Mouse (Mus musculus) gastrocnemius, postnatal 25 days (tissue): Measurements from ENCODE around the gene Exosc1. TPM values are rescaled to one million over a fixed set of nuclear protein-coding genes. Genes with fewer than 3 reads are reported as not detected.

Source experiments
- DNase-seq: peaks from one replicate; pipeline ENCODE4 v3.0.0; 2022
- total RNA-seq, 2 experiments: library from RNA; stranded (reverse); gene quantifications; 1 replicate in 1 of 2; 2 replicates in 1 of 2; pipeline ENCODE4 v1.2.3; 2021

Exosc1 gene
- total RNA-seq, 2 experiments from 2014 or later, result 11.4 to 16.4 TPM

DNA sequence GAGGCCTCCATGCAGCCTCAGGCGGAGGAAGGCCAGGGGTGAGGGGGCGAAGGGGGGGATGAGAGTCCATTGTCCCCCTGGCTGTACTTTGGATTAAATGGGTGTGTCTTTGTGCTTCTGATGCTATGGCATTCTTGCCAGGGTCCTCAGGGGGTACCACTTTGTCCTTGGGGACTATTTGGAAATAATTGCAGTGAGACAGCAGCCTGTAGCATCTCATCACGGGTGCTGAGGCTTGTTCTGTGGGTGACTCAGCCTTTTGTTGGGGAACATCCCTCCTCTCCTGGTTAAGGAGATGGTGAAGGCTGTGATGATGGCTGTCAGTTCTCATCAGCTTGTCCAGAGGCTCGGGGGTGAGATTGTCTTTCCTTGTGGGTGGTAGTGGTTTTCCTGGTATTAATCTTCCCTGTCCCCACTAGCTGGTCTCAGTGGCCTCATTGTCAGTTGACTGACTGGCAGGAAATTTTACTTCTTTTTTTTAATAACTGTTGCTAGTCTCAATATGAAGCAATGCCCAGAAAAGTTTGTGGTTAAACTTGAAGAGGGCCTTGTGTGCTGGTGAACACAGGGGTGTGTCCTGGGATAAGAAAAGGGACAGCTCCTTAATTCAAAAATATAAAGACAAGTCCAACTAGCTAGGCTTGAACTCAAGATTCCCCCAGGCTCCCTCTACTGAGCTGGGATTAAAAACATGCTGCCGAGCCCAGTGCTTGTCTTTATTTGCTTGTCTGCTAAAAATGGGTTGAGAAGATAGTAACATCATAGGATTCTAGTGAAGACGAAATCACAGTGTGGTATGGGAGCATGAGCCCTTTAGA is 19.2 kb downstream of the Exosc1 start:
- DNase-seq, result no peak

GRCm38 (mm10) chr19:41912121-41913080 is 20.8 kb downstream of the Exosc1 start:
- peak; percentile 48 for DNase-seq

DNA sequence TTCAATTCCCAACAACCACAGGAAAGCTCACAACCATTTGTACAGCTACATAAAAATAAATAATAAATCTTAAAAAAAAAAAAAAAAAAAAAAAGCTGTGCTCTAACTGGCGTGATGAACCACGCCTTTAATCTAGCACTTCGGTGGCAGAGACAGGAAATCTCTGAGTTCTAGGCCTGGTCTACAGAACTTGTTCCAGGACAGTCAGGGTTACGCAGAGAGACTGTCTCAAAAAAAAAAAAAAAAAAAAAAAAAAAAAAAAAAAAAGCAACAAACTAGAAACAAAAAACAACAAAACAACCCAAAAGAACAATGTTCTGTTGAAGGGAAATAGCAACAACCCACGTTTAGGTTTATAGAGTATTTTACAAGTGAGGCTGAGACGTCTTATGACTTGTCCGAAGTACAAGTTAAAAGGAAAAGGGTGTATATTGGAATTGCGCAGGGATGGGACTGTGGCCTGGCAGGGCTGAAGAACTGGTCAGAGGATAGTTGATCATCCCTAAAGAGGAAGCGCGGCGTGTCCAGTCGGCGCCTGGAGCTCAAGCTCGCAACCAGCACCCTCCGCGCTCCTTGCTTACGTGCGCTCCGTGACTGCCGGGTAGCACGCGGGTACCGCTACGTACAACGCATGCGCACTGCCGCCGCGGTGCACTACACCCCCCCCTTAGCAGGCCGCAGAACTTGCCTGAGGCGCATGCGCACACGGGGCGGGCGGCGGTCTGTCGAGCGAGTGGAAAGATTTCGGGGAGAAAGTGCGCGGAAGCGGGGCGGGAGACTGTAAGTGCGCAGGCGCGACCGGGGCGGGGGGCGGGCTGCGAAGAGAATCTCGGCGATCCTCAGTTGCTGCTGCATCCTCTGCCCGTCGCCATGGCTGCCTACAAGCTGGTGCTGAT is 21.8 kb downstream of the Exosc1 start, which contains the start of gene Pgam1:
Gene Pgam1, plus strand, starts transcription at position 746 of the 896 bp plus-strand sequence.
- DNase-seq, result peak; percentile 97

- no peak for DNase-seq
Observed at GRCm38 (mm10) chr19:41910396-41910795, 22.8 kb downstream of the Exosc1 start.

DNA sequence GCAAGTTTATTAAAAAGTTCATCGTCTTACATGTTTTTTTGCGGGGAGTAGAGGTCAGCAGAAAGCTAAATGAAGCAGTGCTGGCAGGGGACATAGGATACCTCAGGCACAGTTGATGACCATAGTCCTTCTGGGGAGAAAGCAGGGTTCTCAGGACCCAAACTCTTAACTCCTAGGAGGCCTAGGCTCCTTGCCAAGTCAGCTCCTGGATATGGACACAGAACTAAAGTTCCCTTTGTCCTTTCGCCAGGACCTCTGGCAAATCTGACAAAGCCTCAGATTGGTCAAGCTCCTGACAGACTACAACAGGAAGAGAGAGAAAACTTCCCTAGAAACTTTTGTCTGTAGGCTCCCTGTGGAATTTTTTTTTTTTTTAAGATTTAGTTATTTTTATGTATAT is 24.5 kb downstream of the Exosc1 start:
- DNase-seq, result no peak

DNA sequence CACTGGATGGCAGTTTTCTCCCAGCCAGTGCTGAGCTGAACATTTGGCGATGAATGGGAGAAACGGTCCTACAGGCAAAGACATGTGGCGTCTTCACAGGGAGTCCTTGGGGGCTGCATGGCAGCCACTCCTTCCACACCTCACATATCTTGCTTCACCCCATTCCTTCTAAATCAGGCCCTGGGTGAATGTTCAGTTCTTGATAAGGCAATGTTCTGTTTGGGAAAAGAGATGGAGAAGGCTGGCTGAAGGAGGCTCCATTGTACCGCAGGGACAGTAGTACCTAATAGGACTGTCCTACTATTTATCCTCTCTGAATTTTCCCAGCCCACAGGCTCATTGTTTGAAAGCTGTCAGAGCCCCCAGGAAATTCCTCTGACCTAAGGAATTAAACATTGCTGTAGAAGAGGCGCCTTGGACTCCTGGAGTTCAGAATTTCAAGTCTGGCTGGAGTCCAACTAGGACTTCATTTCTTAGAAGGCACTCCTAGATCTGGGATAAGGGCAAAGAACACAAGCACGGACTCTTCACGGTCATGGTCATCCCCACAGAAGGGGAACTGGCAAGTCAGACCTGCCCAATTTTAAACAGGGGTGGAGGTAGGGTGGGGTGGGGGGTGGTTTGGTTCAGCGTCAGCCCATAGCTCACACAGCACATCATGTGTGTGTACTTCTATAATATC is 26.0 kb downstream of the Exosc1 start:
- no peak for DNase-seq

GRCm38 (mm10) chr19:41906311-41907078 is 26.7 kb downstream of the Exosc1 start:
- DNase-seq, result no peak

DNA sequence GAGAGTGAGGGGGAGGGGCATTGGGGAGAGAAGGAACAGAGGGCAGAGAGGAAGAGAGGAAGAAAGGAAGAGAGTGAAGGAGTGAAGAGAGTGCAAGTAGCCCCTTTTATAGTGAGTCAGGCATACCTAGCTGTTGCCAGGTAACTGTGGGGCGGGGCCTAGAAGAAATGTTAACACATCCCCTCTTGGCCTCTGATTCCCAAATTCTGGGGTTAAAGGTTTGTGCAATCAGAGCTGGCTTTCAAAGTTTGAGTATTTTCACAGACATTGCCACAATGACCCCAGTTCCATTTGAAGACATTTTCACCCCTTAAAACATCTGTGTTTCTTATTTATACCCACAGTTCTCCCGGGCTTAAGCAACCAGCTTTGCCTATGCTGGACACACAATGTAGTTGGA is 28.0 kb downstream of the Exosc1 start:
- DNase-seq, result no peak

- no peak for DNase-seq
Observed at GRCm38 (mm10) chr19:41902848-41903593, 30.2 kb downstream of the Exosc1 start.

GRCm38 (mm10) chr19:41901696-41902095 is 31.5 kb downstream of the Exosc1 start:
- no peak for DNase-seq

- DNase-seq, result no peak
Observed at GRCm38 (mm10) chr19:41900495-41901090, 32.6 kb downstream of the Exosc1 start.

DNA sequence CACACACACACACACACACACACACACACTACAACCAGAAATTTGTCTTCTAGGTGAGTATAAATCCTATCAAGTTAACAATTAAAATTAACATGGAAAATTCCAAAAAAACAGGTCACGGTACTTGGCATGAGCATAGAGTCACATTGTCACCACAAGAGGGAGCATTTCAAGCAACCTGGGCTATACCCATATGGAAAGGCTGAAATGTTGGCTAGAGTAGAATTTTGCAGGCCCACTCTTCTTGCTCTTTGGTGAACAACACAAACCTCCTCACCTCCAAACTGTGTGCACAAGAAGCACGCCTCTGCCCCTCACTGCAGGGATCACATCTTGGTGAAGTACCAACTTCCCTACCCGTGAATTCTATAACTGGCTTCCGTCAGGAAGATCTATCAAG is 34.4 kb downstream of the Exosc1 start:
- no peak for DNase-seq

DNA sequence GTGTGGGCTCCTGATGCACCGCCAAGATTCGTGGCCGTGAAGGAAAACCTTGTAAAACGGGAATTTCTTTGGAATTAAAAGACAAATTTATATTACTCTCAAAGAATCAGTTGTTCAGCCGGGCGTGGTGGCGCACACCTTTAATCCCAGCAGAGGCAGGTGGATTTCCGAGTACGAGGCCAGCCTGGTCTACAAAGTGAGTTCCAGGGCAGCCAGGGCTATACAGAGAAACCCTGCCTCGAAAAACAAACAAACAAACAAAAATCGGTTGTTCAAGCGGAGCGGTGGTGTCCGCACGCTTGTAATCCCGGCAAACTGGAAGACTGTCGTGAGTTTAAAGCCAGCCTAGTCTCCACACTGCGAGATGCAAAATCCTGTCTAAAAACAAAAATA is 36.9 kb downstream of the Exosc1 start:
- DNase-seq, result no peak

DNA sequence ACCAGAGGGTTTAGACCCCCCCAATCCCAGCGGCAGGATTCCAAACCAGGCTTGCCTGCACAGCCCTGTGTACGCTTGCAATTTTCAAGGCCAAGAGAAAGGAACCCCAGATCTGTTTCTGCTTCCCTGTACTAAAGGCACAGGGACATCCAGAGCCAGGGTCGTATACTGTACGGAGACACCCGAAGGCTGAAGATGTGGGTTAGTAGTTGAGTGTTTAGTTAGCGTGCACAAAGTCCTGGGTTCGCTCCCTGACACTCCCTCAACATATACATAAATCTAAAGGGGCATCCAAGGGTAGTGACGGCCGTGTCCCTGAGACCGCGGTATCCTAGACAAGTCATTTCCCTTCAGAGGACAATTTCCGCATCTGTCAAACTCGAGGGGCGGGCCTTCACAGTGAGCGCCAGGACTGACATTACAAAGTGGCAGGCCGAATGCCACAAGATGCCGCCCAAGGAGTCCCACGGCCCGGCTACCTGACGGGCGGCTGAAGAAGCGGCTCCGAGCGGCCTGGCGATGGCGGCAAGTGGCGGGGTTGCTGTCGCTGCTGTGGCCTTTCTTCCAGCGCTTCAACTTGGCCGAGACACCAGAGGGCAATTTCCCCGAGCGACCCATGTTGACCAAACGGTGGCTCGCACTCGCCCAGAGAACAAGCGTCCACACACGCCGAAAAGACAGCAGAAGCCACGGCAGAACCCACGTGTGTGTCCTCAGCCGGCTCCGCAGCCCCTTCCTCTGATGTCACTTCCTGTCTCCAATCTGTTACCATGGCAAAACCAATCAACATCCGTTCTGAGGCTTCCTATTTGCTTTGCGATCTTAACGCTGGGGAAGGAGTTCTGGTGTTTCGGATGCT is 37.5 kb downstream of the Exosc1 start, which contains the start of gene Rrp12:
Gene Rrp12, minus strand, starts transcription at position 714 of the 859 bp plus-strand sequence.
- DNase-seq, result peak; percentile 74

GRCm38 (mm10) chr19:41894959-41895358 is 38.3 kb downstream of the Exosc1 start:
- DNase-seq, result no peak

DNA sequence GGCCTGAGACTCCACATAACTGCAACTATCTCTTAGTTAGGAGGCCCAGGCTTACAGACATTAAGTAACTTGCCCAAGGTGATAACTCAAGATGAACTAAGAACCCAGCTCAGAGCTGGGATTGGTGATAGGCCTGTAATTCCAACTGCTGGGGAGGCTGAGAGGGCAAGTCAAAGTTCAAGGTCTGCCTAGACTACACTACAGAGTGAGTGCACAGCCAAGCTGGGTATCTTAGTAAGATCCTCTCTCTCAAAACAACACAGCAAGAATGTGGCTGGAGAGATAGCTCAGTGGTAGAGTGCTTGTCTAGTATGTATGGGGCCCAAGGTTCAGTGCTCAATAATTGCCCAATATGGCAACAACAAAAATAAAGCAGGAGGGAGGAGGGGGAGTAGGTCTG is 45.0 kb downstream of the Exosc1 start:
- no peak for DNase-seq

GRCm38 (mm10) chr19:41883882-41884281 is 49.3 kb downstream of the Exosc1 start:
- DNase-seq, result no peak

- DNase-seq, result no peak
Observed at GRCm38 (mm10) chr19:41881842-41882241, 51.4 kb downstream of the Exosc1 start.
